Mouse (Mus musculus) macrophage (primary cell): ENCODE data around the gene Cryl1. TPM values are rescaled to one million over a fixed set of nuclear protein-coding genes. Genes with fewer than 3 reads are reported as not detected.
A peak's percentile ranks its signal among the peaks of the same experiment; 100 is the strongest.

Experiments used
- H3K27ac ChIP-seq: fragments of 350-480 bp; formaldehyde crosslinking; 2 replicates; pipeline ENCODE4 v1.9.0; 2021
- H3K36me3 ChIP-seq: fragments of 350-480 bp; formaldehyde crosslinking; 2 replicates; pipeline ENCODE4 v1.9.0; 2021; ENCODE audit errors: inconsistent target
- H3K4me3 ChIP-seq: fragments of 350-480 bp; formaldehyde crosslinking; 2 replicates; pipeline ENCODE4 v1.9.0; 2021; ENCODE audit errors: inconsistent target
- H3K79me2 ChIP-seq: fragments of 350-480 bp; formaldehyde crosslinking; 2 replicates; pipeline ENCODE4 v1.9.0; 2021; ENCODE audit errors: inconsistent target
- WGBS: methylation state at CpG from one replicate; pipeline ENCODE4 v1.1.7; 2026; ENCODE audit warnings: inconsistent platforms; ENCODE audit not compliant: missing documents; 5-methylcytosine and 5-hydroxymethylcytosine counted together
- polyA plus RNA-seq: library from polyadenylated mRNA; stranded (reverse); fragments of 250-400 nt; gene quantifications from 3 replicates; pipeline ENCODE4 v1.2.4, GENCODE M21; 2018; ENCODE audit warnings: inconsistent platforms
- total RNA-seq, 78 experiments: library from RNA; depleted of rRNA; stranded (reverse); fragments of 250-400 nt; gene quantifications; 1 replicate in 9 of 78; 2 replicates in 24 of 78; 3 replicates in 43 of 78; 4 replicates in 2 of 78; pipeline ENCODE4 v1.2.4; 2018; ENCODE audit warnings: inconsistent platforms in 56 of 78

The Cryl1 gene
- total RNA-seq (2018; cell fraction: chromatin; rRNA removed) = 10 to 100 TPM in 19 of 26 experiments, 1 to 10 TPM in 7; 2.9 to 34.3 (median 17.9) TPM
- total RNA-seq (2018; cell fraction: cytosol; rRNA removed) = 10 to 100 TPM; 17.1 to 30.9 (median 23.6) TPM
- total RNA-seq (2018; cell fraction: nucleus; rRNA removed) = 10 to 100 TPM in 22 of 26 experiments, 1 to 10 TPM in 4; 5.4 to 30.8 (median 15.7) TPM
- 18.7 to 44.4 TPM (median 22.2 TPM) in 3 replicates for polyA plus RNA-seq

DNA sequence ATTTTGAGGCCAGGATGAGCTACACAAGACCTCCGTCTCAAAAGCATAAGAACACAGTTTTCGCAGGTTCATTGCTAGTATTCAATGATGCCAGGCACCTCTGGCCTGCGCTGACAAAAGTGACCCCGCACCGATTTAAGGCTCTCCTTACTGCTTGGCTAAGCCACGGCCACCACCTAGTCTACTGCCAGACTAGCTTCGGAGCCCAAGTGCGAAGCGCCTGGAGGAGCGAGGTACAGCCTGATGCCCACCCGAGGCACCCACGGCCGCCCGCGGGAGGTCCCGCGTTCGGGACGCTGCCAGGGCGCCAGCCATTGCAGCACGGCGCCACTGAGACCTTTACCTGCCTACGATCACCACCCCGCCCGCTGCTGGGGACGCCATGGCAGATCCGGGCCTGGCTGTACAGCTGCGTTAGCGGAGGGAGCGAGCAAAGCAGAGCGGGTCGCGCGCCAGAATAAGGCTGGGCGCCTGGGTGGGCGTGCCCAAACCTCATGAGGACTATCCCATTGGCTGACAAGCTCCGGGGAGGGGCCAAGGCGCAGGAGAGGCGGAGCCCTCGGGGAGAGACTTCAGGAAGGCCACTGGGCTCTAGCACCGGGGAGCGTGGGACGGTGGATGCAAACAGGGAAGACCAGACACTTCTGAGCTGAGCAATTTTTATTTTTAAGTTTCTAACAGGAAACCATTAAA lies at the start of gene Cryl1:
Gene Cryl1, minus strand, starts transcription at position 465 of the 693 bp plus-strand sequence.
- H3K27ac ChIP-seq = peak within 1 kb of the TSS; percentile 91
- H3K79me2 ChIP-seq = no peaks in the 10 kb centered on the region
- peak within 1 kb of the TSS; percentile 45 for H3K4me3 ChIP-seq
- 3% methylated on average over 43 of the region's 43 CpGs for WGBS
- H3K36me3 ChIP-seq = no peaks in the 10 kb centered on the region

DNA sequence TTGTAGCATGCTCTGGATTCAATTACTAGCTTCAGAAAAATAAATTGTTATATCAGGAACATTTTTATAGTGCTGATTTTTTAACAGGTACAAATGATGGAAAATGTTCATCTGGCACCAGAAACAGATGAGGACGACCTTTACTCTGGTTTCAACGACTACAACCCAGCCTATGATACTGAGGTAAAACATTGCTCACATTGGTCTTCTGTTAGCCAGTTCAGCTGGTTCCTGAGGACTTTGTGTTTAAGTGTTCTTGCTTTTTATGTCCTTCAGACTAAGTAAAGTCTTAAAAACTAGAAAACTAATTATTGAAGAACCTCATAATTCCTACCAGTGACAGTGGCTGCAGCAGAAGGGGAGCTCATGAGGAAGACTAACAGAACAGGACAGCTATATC lies 32.1 kb upstream of the Cryl1 start:
- no peaks in the 10 kb centered on the region for H3K36me3 ChIP-seq
- WGBS = 100% methylated on average over 2 of the region's 2 CpGs
- H3K79me2 ChIP-seq = no peaks in the 10 kb centered on the region
- H3K4me3 ChIP-seq = no peak overlapping the region
- no peak overlapping the region for H3K27ac ChIP-seq

DNA sequence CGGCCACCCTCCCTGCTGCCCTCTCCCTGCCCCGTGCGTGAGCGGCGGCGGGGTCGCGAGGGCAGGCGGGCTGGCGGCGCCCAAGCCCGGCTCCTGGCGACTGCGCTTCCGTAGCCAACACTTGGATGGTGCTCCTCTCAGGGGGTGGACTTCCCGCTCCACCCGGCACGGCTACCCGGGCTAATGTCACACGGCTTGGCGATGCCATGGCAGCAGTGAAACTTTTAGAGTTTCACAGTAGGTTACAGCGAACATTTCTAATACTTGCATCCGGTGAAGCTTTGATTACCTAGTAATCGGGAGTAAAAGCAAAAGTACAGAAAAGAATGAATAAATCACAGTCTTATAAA lies 25.9 kb upstream of the Cryl1 start:
- H3K36me3 ChIP-seq = no peaks in the 10 kb centered on the region
- H3K4me3 ChIP-seq = peak overlapping the region; percentile 53
- no peak overlapping the region for H3K27ac ChIP-seq
- H3K79me2 ChIP-seq = no peaks in the 10 kb centered on the region
- under 1% methylated on average over 24 of the region's 24 CpGs for WGBS

DNA sequence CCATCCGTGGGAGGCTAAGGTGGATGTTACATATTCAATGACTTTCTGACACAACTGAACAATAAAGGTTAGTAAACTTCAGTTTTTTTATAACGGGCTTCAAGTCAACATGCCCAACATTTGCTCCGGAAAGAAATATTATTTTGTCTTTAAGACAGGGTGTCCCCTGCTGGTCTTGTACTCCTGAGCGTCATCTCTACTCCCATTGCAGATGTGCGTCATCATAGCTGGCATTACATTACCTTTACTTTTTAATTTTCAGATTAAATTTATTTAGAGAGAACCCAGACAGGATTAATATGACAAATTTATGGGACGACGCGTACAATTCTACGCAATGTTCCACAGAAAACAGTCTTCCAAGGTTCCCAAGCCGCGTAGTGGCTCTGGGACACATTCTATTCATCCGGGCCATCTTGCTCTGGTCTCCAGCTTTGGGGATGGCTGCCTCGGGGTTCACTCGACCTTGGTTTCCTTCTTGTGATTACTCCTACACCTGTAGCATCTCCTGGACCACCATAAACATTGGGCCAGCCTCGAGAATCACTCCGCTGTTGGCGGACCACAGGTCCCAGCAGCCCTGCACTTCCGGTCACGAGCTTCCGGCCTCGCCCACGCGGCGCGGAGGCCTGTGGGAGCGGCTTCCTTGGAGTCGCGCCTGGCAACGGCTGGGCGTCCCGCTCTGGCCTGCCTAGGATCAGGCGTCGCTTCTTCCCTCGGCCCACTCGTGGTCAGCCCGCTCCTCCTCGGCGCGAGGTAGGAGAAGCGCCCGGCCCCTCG lies 25.3 kb upstream of the Cryl1 start, which contains the start of gene Ift88:
Gene Ift88, plus strand, starts transcription at position 631 of the 780 bp plus-strand sequence.
- WGBS = 3% methylated on average over 42 of the region's 42 CpGs
- Histone ChIP-seq H3K79me2 (no peaks in the 10 kb centered on the region), H3K27ac (0 out of 2 replicates have a peak within 1 kb of the TSS, but pooled peaks have one; percentile 27), H3K36me3 (no peaks in the 10 kb centered on the region), H3K4me3 (peak within 1 kb of the TSS; percentile 82)

DNA sequence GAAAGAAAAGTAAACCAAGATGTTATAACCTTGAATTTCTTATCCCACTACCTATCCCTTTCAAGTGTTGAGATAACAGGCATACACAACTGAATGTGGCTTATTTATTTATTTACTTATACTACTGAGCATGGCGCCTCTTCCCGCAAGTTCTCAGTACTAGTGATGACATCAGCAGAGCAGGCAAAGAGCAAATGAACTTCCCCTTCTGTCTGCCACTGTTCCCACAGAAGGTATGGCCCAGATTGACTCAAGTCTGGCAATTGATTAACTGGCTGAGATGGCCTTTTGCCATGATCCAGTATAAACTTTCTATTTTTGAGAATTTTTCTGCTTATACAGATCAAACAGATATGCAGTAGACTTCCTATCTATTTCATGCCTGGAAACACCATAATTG lies 18.9 kb upstream of the Cryl1 start:
- WGBS = 50% methylated on average over 2 of the region's 2 CpGs
- H3K27ac ChIP-seq = no peak overlapping the region

DNA sequence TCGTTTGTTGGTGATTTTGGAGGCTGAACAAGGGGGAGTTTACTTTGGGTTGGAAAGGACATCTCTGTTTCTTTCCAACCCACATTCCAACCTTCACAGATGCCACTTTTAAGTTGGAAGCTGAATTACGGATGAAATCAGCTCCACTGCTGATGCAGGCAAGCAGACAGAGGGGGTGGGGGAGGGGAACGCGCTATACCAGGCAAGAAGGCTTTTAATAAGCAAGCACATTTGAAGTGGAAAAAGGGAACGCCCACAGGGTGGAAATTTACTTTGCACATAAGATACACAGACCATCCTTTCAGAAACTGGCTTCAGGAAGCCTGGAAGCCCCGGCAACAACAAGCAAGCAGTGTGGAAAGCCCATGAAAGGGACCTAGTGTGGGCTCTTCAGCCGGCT lies 13.8 kb upstream of the Cryl1 start:
- H3K4me3 ChIP-seq = no peak overlapping the region
- no peaks in the 10 kb centered on the region for H3K36me3 ChIP-seq
- no peak overlapping the region for H3K27ac ChIP-seq
- 86% methylated on average over 7 of the region's 7 CpGs for WGBS
- no peaks in the 10 kb centered on the region for H3K79me2 ChIP-seq

More for the DNA sequence above, 18.9 kb upstream of the Cryl1 start:
- H3K4me3 ChIP-seq = no peak overlapping the region
- no peaks in the 10 kb centered on the region for H3K36me3 ChIP-seq
- no peaks in the 10 kb centered on the region for H3K79me2 ChIP-seq

DNA sequence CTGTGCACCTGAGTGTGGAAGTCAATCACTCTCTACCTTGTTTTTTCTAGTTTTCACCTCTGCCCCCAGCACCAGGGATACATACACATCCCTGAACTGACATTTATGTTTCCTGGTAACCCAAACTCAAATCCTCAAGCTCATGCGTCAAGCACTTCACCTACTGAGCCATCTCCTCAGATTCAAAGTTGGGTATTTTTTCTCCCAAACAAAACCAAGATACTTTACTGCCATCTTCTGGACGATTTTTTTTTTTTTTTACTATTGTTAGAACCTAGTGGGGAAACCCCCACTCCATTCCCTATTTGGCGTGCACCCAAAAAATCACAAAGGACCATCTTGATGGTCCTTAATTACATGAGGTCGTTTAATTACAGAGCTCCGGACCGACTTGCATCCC lies 10.8 kb upstream of the Cryl1 start:
- H3K36me3 ChIP-seq = no peaks in the 10 kb centered on the region
- WGBS = 34% methylated on average over 6 of the region's 6 CpGs
- no peaks in the 10 kb centered on the region for H3K79me2 ChIP-seq
- H3K4me3 ChIP-seq = no peak overlapping the region
- no peak overlapping the region for H3K27ac ChIP-seq

DNA sequence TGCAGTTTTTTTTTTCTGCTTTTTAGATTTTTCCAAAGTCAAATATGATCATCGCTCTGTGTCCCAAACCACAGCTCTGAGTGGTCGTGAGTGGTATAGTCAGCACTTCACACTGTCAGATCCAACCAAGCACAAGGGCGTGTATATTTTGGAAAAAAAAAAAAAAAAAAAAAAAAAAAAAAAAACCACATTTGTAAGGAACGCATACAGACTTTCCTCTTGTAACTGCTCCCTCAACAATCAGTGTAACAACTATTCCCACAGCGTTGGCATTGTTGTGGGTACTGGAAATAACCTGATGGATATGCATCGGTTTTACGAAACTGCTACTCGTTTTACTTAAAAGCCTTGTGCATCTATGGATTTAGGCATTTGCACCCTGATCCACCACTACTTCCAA lies 9.8 kb upstream of the Cryl1 start:
- Histone ChIP-seq H3K36me3 (no peaks in the 10 kb centered on the region), H3K27ac (no peak overlapping the region), H3K79me2 (no peaks in the 10 kb centered on the region), H3K4me3 (no peak overlapping the region)
- 87% methylated on average over 5 of the region's 8 CpGs for WGBS

DNA sequence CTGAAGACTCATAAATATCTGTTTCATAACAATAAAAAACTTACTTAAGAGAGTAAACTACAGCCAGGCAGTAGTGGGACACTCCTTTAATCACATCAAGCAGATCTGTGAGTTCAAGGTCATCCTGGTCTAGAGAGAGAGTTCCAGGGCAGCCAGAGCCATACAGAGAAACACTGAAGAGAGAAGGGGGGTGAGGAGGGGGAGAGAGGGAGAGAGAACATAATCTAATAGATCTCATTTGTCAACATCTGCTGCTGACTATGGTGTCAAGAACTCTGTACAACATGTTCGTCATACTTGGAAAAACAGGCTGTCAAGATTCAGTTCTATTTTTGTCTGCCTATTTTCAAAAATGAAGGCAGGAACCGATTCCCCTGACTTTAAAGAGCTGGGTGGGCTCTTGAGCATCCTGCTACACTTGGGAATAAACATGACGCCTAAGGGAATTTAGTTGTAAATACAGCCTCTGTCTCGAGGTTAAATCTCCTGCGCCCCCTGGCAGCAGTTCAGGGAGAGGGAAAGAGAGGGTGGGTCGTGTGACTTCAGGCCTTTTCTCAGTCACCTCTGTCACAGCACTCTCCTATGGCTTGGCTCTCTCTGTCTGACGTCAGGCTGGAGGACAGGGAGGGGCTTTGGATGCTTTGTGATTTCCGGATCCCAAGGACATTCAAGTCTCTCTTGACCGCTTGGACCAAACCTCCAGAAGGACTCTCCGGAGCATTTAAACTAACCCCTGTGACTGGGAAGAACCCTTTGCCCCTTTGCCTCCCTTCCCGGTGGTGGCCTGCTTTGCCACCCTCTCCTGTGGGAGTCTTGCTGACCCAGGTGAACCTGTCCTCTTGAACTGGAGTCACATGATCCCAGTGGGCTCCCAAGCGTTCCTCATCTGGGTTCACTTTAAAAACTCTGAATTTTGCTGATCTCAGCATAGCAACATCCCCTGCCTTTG lies 9.0 kb upstream of the Cryl1 start:
- no peak overlapping the region for H3K27ac ChIP-seq
- no peaks in the 10 kb centered on the region for H3K36me3 ChIP-seq
- no peak overlapping the region for H3K4me3 ChIP-seq
- 30% methylated on average over 12 of the region's 12 CpGs for whole genome bisulfite sequencing
- no peaks in the 10 kb centered on the region for H3K79me2 ChIP-seq

DNA sequence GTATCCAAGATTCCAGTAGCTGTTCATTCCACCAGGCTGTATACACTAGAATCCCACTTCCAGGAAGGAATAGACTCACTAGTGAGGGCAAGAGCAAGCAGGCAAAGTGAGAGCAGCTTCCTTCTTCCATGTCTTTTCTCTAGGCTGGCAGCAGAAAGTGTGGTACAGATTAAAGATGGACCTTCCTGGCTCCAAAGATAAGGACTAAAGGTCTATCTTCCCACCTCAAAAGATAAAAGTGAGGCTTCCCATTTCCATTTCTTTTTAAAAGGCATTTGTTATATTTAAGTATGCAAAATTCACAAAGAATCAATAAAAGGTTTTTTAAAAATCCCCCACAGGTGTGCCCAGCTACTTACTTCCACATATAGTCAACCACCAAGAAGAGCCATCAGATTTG lies 4.5 kb upstream of the Cryl1 start:
- Histone ChIP-seq H3K36me3 (no peaks in the 10 kb centered on the region), H3K4me3 (no peak overlapping the region), H3K79me2 (no peaks in the 10 kb centered on the region), H3K27ac (no peak overlapping the region)

DNA sequence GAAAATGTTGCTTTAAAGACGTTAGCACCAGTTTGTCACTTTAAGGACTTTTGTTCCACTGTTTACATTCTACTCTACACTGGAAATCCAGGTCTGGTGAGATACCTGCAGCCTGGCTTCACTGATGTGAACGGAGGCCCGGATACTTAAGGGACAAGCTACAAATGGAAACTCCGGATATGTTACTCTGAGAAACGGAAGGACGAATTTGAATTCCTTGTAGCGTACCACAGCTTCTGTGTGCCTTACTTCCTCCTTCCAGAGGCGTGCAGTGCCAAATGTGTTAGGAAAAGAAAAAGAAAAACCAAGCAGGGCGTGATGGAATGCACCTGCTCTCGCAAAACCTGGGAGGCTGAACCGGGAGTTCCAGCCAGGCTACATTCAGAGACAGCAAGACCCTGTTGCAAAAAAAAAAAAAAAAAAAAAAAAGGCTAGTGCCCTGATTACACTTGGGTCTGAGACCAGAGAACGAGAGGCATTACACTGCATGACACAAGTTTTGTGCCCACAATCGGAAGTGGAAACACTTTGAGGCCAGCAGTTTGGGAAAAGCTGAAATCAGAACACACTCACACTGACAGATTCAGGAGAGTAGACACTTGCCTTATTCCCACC lies 591 bp upstream of the Cryl1 start:
- H3K27ac ChIP-seq = peak overlapping the region; percentile 91
- no peaks in the 10 kb centered on the region for H3K36me3 ChIP-seq
- WGBS = under 1% methylated on average over 13 of the region's 13 CpGs

DNA sequence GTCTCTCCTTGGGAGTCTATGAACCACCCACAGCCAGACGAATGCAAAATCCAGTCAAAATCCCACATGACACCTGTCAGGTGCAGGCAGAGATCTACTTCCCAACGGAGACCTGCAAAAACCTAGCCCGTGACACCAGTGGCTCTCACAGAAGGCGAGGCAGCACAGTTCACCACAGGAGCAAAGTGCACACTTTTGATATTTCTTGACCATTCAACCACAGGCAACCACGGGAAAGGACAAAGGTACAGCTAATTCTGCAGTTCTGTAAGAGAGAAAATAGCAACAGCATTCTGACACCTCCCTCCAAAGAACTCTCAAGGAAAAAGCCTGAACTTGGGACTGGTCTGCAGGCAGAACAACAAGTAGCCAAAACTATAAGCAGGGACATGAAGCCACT lies 1.1 kb downstream of the Cryl1 start:
- 92% methylated on average over 5 of the region's 5 CpGs for WGBS
- Histone ChIP-seq H3K4me3 (peak overlapping the region; percentile 45; the same call in 1 of the 2 replicates), H3K36me3 (no peaks in the 10 kb centered on the region), H3K27ac (no peak overlapping the region), H3K79me2 (no peaks in the 10 kb centered on the region)

More for the DNA sequence above, 591 bp upstream of the Cryl1 start:
- H3K79me2 ChIP-seq = no peaks in the 10 kb centered on the region
- peak overlapping the region; percentile 45 for H3K4me3 ChIP-seq

DNA sequence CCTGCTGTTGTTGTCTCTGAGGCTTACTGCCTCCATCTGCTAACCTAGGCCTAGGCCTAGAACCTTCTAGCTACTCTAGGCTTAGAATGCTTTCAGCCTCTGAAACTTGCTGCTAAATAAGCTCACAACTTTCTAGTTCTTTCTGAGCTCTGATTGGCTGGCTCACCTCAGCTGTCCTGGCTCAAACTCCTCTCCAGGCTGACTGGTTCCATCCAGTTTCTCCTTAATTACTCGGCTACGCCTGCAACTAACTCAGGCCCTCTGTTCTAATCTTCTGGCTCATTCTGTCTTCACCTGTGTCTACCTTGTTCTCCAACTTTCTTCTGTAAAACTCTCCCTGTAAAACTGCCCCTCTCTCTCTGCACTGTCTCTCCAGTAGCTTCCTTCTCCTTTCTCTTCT lies 2.9 kb downstream of the Cryl1 start:
- Histone ChIP-seq H3K4me3 (no peak overlapping the region), H3K27ac (no peak overlapping the region), H3K79me2 (no peaks in the 10 kb centered on the region), H3K36me3 (no peaks in the 10 kb centered on the region)
- 82% methylated on average over 2 of the region's 2 CpGs for WGBS

DNA sequence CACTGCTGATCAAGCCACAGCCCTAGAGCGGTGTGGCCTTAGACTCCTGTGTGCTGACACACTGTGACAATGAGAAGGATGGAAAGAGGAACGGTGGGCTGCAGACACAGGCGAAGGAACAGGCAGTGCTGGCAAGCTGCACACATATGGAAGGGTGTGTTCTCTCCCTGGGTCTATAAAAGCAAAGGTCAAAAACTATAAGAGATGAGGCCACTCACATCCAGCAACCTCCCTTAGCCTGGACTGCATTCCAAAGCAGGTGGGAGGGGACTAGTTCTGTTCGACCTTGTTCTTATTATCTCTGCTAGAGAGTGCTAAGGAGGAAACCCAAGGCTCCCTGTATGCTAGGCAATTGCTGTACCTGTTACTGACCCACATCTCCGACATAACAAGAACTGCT lies 6.1 kb downstream of the Cryl1 start:
- no peak overlapping the region for H3K27ac ChIP-seq
- no peaks in the 10 kb centered on the region for H3K36me3 ChIP-seq
- no peaks in the 10 kb centered on the region for H3K79me2 ChIP-seq
- no peak overlapping the region for H3K4me3 ChIP-seq
- 85% methylated on average over 5 of the region's 5 CpGs for WGBS
